Mouse (Mus musculus): ENCODE measurements around the gene Sprr2k. TPM values are rescaled to one million over a fixed set of nuclear protein-coding genes. Genes with fewer than 3 reads are reported as not detected.

Gene Sprr2k
- total and polyA plus RNA-seq, 3 experiments, result not detected

DNA sequence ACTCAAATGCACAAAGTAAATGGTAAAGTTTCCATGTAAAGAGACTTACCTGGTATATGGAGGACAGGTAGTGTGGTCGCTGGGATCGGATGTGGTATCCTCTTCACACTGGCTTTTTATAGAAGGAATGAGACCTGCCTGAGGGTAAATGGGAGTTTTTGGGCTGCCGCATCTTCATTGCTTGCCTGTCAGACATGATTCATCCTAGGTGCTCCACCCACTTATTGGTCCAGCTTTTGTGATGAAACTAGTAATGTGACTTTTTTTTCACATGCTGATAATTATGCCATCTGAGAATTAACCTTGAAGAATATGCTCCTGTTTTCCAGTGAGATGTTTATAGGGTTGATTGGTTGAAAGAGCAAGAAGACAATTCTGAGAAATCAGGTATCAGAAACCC lies 6.3 kb downstream of the Sprr2k start, which contains the start of gene Sprr1b:
Sprr1b (minus strand) TSS at position 101 of the 400 bp plus-strand sequence.
- TF ChIP-seq JUND (IDR thresholded peaks at IDR 0.05; ENCODE audit: low read depth, low read length), result no peak

DNA sequence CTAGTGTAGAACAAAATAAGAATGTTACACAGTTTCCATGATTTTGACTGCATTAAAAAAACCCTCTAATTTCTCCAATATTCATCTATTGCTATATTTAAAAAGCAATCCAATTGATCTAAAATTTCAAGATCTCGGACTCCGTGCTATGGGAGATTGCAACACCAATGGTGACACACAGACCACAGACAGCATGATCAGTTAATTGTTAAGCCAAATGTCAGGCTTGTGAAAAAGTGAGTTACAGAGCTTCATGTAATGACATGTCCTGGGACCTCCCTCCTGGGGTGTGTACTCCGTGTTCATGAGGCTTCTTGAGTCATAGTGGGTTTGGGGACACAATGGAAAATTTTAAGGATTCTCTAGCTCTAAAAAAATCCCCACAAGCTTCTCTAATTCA lies 7.8 kb downstream of the Sprr2k start:
- DNase-seq (ENCODE audit: low read depth, low spot score), result no peak
- H3K79me2 ChIP-seq (ENCODE audit: control insufficient read depth, insufficient read depth, low read length, poor library complexity), result no peaks in the 10 kb centered on the region
- no peak overlapping the region for H3K4me3 ChIP-seq (ENCODE audit: control insufficient read depth in 1 of 2, insufficient read depth in 1 of 2, low read depth in 2 of 2, low read length in 2 of 2)
- H3K4me1 ChIP-seq (ENCODE audit: control insufficient read depth in 1 of 2, insufficient read depth in 2 of 2, low read length in 2 of 2), result no peaks in the 10 kb centered on the region
- no peaks in the 10 kb centered on the region for H3K36me3 ChIP-seq (ENCODE audit: control insufficient read depth in 1 of 2, insufficient read depth in 2 of 2, low read length in 2 of 2)
- no peak overlapping the region for H3K27ac ChIP-seq (ENCODE audit: control insufficient read depth, low read depth, low read length)
- no peaks in the 10 kb centered on the region for H3K9me3 ChIP-seq (replicated peaks; ENCODE audit: insufficient read depth, low read length)
- H3K9ac ChIP-seq (ENCODE audit: control insufficient read depth, low read depth, low read length, poor library complexity, severe bottlenecking), result no peak overlapping the region
- no peak for TF ChIP-seq MAZ (IDR thresholded peaks at IDR 0.05; ENCODE audit: low read depth, low read length)
- TF ChIP-seq MYC (IDR thresholded peaks at IDR 0.05; ENCODE audit: low read depth, low read length), result no peak
- TF ChIP-seq MAFK (IDR thresholded peaks at IDR 0.05; ENCODE audit: borderline replicate concordance, low read depth, low read length), result no peak
- no peak for TF ChIP-seq ZMIZ1 (IDR thresholded peaks at IDR 0.05; ENCODE audit: low read depth, low read length)
- TF ChIP-seq NRF1 (IDR thresholded peaks at IDR 0.05; ENCODE audit: insufficient read depth, low read depth, low read length, poor library complexity, severe bottlenecking), result no peak
- no peak for TF ChIP-seq MAX (IDR thresholded peaks at IDR 0.05; ENCODE audit: low read length)
- TF ChIP-seq TAL1 (IDR thresholded peaks at IDR 0.05; ENCODE audit: low read length), result no peak
- TF ChIP-seq SIN3A (IDR thresholded peaks at IDR 0.05; ENCODE audit: low read length), result no peak
- no peak for TF ChIP-seq ZNF384 (IDR thresholded peaks at IDR 0.05; ENCODE audit: low read depth, low read length)
- TF ChIP-seq ELF1 (IDR thresholded peaks at IDR 0.05; ENCODE audit: low read depth, low read length), result no peak
- TF ChIP-seq SMC3 (IDR thresholded peaks at IDR 0.05; ENCODE audit: low read depth, low read length), result no peak
- TF ChIP-seq TCF12 (IDR thresholded peaks at IDR 0.05; ENCODE audit: low read depth, low read length), result no peak
- TF ChIP-seq MYB (IDR thresholded peaks at IDR 0.05; ENCODE audit: low read depth, low read length), result no peak
- no peak for TF ChIP-seq USF2 (IDR thresholded peaks at IDR 0.05; ENCODE audit: borderline replicate concordance in 1 of 2, insufficient read depth in 1 of 2, low read depth in 1 of 2, low read length in 2 of 2)
- H3K27me3 ChIP-seq (ENCODE audit: control insufficient read depth in 1 of 2, insufficient read depth in 2 of 2, low read length in 2 of 2), result no peaks in the 10 kb centered on the region

More for the DNA sequence above, 6.3 kb downstream of the Sprr2k start, which contains the start of gene Sprr1b:
- H3K79me2 ChIP-seq (ENCODE audit: control insufficient read depth, insufficient read depth, low read length, poor library complexity), result no peaks in the 10 kb centered on the region
- no peak for DNase-seq (ENCODE audit: low read depth, low spot score)
- no peak within 1 kb of the TSS for H3K9ac ChIP-seq (ENCODE audit: control insufficient read depth, low read depth, low read length, poor library complexity, severe bottlenecking)
- no peaks in the 10 kb centered on the region for H3K27me3 ChIP-seq (ENCODE audit: control insufficient read depth in 1 of 2, insufficient read depth in 2 of 2, low read length in 2 of 2)
- H3K36me3 ChIP-seq (ENCODE audit: control insufficient read depth in 1 of 2, insufficient read depth in 2 of 2, low read length in 2 of 2), result no peaks in the 10 kb centered on the region
- no peak within 1 kb of the TSS for H3K27ac ChIP-seq (ENCODE audit: control insufficient read depth, low read depth, low read length)
- no peaks in the 10 kb centered on the region for H3K9me3 ChIP-seq (replicated peaks; ENCODE audit: insufficient read depth, low read length)
- no peak within 1 kb of the TSS for H3K4me3 ChIP-seq (ENCODE audit: control insufficient read depth in 1 of 2, insufficient read depth in 1 of 2, low read depth in 2 of 2, low read length in 2 of 2)
- no peaks in the 10 kb centered on the region for H3K4me1 ChIP-seq (ENCODE audit: control insufficient read depth in 1 of 2, insufficient read depth in 2 of 2, low read length in 2 of 2)

DNA sequence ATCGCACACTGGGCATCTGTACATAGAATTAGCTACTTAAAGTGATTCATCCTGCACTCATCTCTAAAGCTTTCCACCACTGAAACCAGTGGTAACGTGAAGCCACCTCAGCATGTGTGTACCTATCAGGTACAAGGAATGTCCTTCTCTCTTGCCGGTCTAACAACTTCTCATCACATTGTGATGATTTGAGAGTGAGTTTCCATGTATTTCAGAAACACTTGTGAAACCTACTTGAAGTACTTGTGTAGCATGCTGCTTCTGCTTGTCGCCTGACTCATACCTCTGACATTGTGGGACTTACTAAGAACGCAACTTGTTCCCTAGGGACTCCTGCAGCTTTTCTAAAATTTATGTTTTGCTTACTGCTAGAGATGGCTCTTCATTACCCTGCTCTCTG lies 22.8 kb downstream of the Sprr2k start:
- H3K4me1 ChIP-seq (ENCODE audit: control insufficient read depth in 1 of 2, insufficient read depth in 2 of 2, low read length in 2 of 2), result no peaks in the 10 kb centered on the region
- H3K9ac ChIP-seq (ENCODE audit: control insufficient read depth, low read depth, low read length, poor library complexity, severe bottlenecking), result no peak overlapping the region
- no peak for DNase-seq (ENCODE audit: low read depth, low spot score)
- no peaks in the 10 kb centered on the region for H3K36me3 ChIP-seq (ENCODE audit: control insufficient read depth in 1 of 2, insufficient read depth in 2 of 2, low read length in 2 of 2)
- H3K27ac ChIP-seq (ENCODE audit: control insufficient read depth, low read depth, low read length), result no peak overlapping the region
- no peaks in the 10 kb centered on the region for H3K9me3 ChIP-seq (replicated peaks; ENCODE audit: insufficient read depth, low read length)
- no peaks in the 10 kb centered on the region for H3K79me2 ChIP-seq (ENCODE audit: control insufficient read depth, insufficient read depth, low read length, poor library complexity)
- H3K4me3 ChIP-seq (ENCODE audit: control insufficient read depth in 1 of 2, insufficient read depth in 1 of 2, low read depth in 2 of 2, low read length in 2 of 2), result no peak overlapping the region
- H3K27me3 ChIP-seq (ENCODE audit: control insufficient read depth in 1 of 2, insufficient read depth in 2 of 2, low read length in 2 of 2), result no peaks in the 10 kb centered on the region
- no peak for TF ChIP-seq RAD21 (IDR thresholded peaks at IDR 0.05; ENCODE audit: low read depth, low read length)
- no peak for TF ChIP-seq TAL1 (IDR thresholded peaks at IDR 0.05; ENCODE audit: low read length)
- TF ChIP-seq SMC3 (IDR thresholded peaks at IDR 0.05; ENCODE audit: low read depth, low read length), result no peak
- no peak for TF ChIP-seq MYC (IDR thresholded peaks at IDR 0.05; ENCODE audit: low read depth, low read length)
- TF ChIP-seq USF2 (IDR thresholded peaks at IDR 0.05; ENCODE audit: borderline replicate concordance in 1 of 2, insufficient read depth in 1 of 2, low read depth in 1 of 2, low read length in 2 of 2), result no peak
- TF ChIP-seq ZC3H11A (IDR thresholded peaks at IDR 0.05; ENCODE audit: low read depth, low read length), result no peak
- TF ChIP-seq MAZ (IDR thresholded peaks at IDR 0.05; ENCODE audit: low read depth, low read length), result no peak
- no peak for TF ChIP-seq CHD2 (IDR thresholded peaks at IDR 0.05; ENCODE audit: low read length)
- TF ChIP-seq TCF12 (IDR thresholded peaks at IDR 0.05; ENCODE audit: low read depth, low read length), result no peak
- no peak for TF ChIP-seq TBP (IDR thresholded peaks at IDR 0.05; ENCODE audit: low read depth, low read length)
- no peak for TF ChIP-seq ZNF384 (IDR thresholded peaks at IDR 0.05; ENCODE audit: low read depth, low read length)
- TF ChIP-seq BHLHE40 (IDR thresholded peaks at IDR 0.05; ENCODE audit: borderline replicate concordance, low read depth, low read length), result no peak
- no peak for TF ChIP-seq MAFK (IDR thresholded peaks at IDR 0.05; ENCODE audit: borderline replicate concordance, low read depth, low read length)
- TF ChIP-seq MEF2A (IDR thresholded peaks at IDR 0.05; ENCODE audit: extremely low read depth, insufficient replicate concordance, low read depth, low read length, poor library complexity, severe bottlenecking), result no peak
- TF ChIP-seq KAT2A (conservative IDR thresholded peaks at IDR 0.05; ENCODE audit: low read depth, low read length), result no peak
- TF ChIP-seq USF1 (IDR thresholded peaks at IDR 0.05; ENCODE audit: low read depth, low read length), result no peak

Measured in MEL (cell line).